Mouse (Mus musculus): ENCODE results near the gene Ccdc47. TPM values are rescaled to one million over a fixed set of nuclear protein-coding genes. Genes with fewer than 3 reads are reported as not detected.
"Not testable (repeated sequence)": the region's sequence is repeated elsewhere in the genome, so short reads cannot be mapped to it uniquely, and the experiment has no call there.

Gene Ccdc47
- total RNA-seq, 2 experiments from 2014 or later: 74.4 to 76.0 TPM

GRCm38 (mm10) chr11:106201337-106202122 is 14.6 kb downstream of the Ccdc47 start:
- intact Hi-C loops (cut with DNase I): no loop called here
- DNase-seq: no peak

- DNase-seq: no peak
- intact Hi-C loops (cut with DNase I): no loop called here
Measured at GRCm38 (mm10) chr11:106200756-106201155, 15.4 kb downstream of the Ccdc47 start.

GRCm38 (mm10) chr11:106199997-106200396 is 16.1 kb downstream of the Ccdc47 start:
- intact Hi-C loops (cut with DNase I): loop anchor here (2.0 kb wide), 1 partner anchor 15 kb away; no protein-coding TSS in a partner anchor
- not testable (repeated sequence) for DNase-seq

- intact Hi-C loops (cut with DNase I): loop anchor here (2.0 kb wide), 1 partner anchor 17 kb away; no protein-coding TSS in a partner anchor
- no peak for DNase-seq
Measured at GRCm38 (mm10) chr11:106198277-106198676, 17.9 kb downstream of the Ccdc47 start.

GRCm38 (mm10) chr11:106195341-106195740 is 20.8 kb downstream of the Ccdc47 start:
- DNase-seq: no peak
- intact Hi-C loops (cut with DNase I): no loop called here

GRCm38 (mm10) chr11:106194891-106195290 is 21.3 kb downstream of the Ccdc47 start:
- DNase-seq: no peak
- intact Hi-C loops (cut with DNase I): no loop called here

GRCm38 (mm10) chr11:106194155-106194541 is 22.0 kb downstream of the Ccdc47 start:
- intact Hi-C loops (cut with DNase I): no loop called here
- no peak for DNase-seq

GRCm38 (mm10) chr11:106193371-106194154 is 22.6 kb downstream of the Ccdc47 start:
- intact Hi-C loops (cut with DNase I): no loop called here

GRCm38 (mm10) chr11:106192657-106193370 is 23.3 kb downstream of the Ccdc47 start:
- no peak for DNase-seq
- intact Hi-C loops (cut with DNase I): no loop called here

More at GRCm38 (mm10) chr11:106193371-106194154, 22.6 kb downstream of the Ccdc47 start:
- DNase-seq: peak; percentile 96

- intact Hi-C loops (cut with DNase I): no loop called here
- DNase-seq: no peak
Measured at GRCm38 (mm10) chr11:106192241-106192640, 23.9 kb downstream of the Ccdc47 start.

- intact Hi-C loops (cut with DNase I): no loop called here
- no peak for DNase-seq
Measured at GRCm38 (mm10) chr11:106191716-106192115, 24.4 kb downstream of the Ccdc47 start.

GRCm38 (mm10) chr11:106187326-106187725 is 28.8 kb downstream of the Ccdc47 start:
- no peak for DNase-seq
- intact Hi-C loops (cut with DNase I): no loop called here

GRCm38 (mm10) chr11:106180449-106180801 is 35.7 kb downstream of the Ccdc47 start:
- DNase-seq: no peak
- intact Hi-C loops (cut with DNase I): no loop called here

GRCm38 (mm10) chr11:106179711-106180448 is 36.3 kb downstream of the Ccdc47 start:
- intact Hi-C loops (cut with DNase I): no loop called here
- no peak for DNase-seq

- intact Hi-C loops (cut with DNase I): no loop called here
- DNase-seq: no peak
Measured at GRCm38 (mm10) chr11:106178036-106178782, 37.9 kb downstream of the Ccdc47 start.

GRCm38 (mm10) chr11:106176372-106176771 is 39.8 kb downstream of the Ccdc47 start:
- intact Hi-C loops (cut with DNase I): no loop called here
- DNase-seq: no peak

GRCm38 (mm10) chr11:106175081-106175480 is 41.1 kb downstream of the Ccdc47 start:
- intact Hi-C loops (cut with DNase I): no loop called here
- DNase-seq: no peak

GRCm38 (mm10) chr11:106174372-106174771 is 41.8 kb downstream of the Ccdc47 start:
- peak in 1 of 2 experiments; percentile 57 for DNase-seq
- intact Hi-C loops (cut with DNase I): no loop called here

- intact Hi-C loops (cut with DNase I): no loop called here
Measured at GRCm38 (mm10) chr11:106173228-106173627, 42.9 kb downstream of the Ccdc47 start.

More at GRCm38 (mm10) chr11:106173228-106173627, 42.9 kb downstream of the Ccdc47 start:
- no peak for DNase-seq

Data from heart, postnatal 14 days (tissue).